Mouse (Mus musculus) kidney, embryonic 16.5 days (tissue): ENCODE data around the gene Fancg. TPM values are rescaled to one million over a fixed set of nuclear protein-coding genes. Genes with fewer than 3 reads are reported as not detected.

ENCODE experiments used
- ATAC-seq: fragments of 200-750 bp; cut with Nextera tagmentation; 2 replicates; pipeline ENCODE4 v1.8.0; 2017; ENCODE audit warnings: moderate TSS enrichment; ENCODE audit not compliant: low FRiP score, low TSS enrichment
- H3K27ac ChIP-seq: fragments of 300-500 bp; sonication (generic); 2 replicates; pipeline ENCODE4 v1.5.1; 2014; ENCODE audit warnings: low read length
- H3K27me3 ChIP-seq: fragments of 300-500 bp; sonication (generic); 2 replicates; pipeline ENCODE4 v1.6.1; 2014; ENCODE audit warnings: low read length, control low read depth, mixed read lengths; ENCODE audit not compliant: insufficient read depth
- H3K36me3 ChIP-seq: fragments of 300-500 bp; sonication (generic); 2 replicates; pipeline ENCODE4 v1.6.1; 2014; ENCODE audit warnings: low read length, control low read depth, mixed read lengths; ENCODE audit not compliant: insufficient read depth
- H3K4me1 ChIP-seq: fragments of 300-500 bp; sonication (generic); 2 replicates; pipeline ENCODE4 v1.6.1; 2014; ENCODE audit warnings: low read length, control low read depth, mixed read lengths; ENCODE audit not compliant: insufficient read depth
- H3K4me2 ChIP-seq: fragments of 300-500 bp; sonication (generic); replicated peaks from 2 replicates; pipeline ENCODE4 v1.6.1; 2014; ENCODE audit warnings: low read depth, low read length
- H3K4me3 ChIP-seq: fragments of 300-500 bp; sonication (generic); 2 replicates; pipeline ENCODE4 v1.5.1; 2014; ENCODE audit warnings: mild to moderate bottlenecking, low read length
- H3K9ac ChIP-seq: fragments of 300-500 bp; sonication (generic); replicated peaks from 2 replicates; pipeline ENCODE4 v1.6.1; 2014; ENCODE audit warnings: low read length
- H3K9me3 ChIP-seq: fragments of 300-500 bp; sonication (generic); 2 replicates; pipeline ENCODE4 v1.6.1; 2016; ENCODE audit warnings: low read length, control low read depth
- whole genome bisulfite sequencing: fragments of 180-500 bp; shearing (Covaris S2); extraction: QIAGEN DNeasy Blood & Tissue Kit; methylation state at CpG from one replicate; pipeline ENCODE4 v1.1.7; 2014; 5-methylcytosine and 5-hydroxymethylcytosine counted together
- polyA plus RNA-seq: library from polyadenylated mRNA; unstranded; fragments of >200 nt; fragmentation: Nextera tagmentation; extraction: Ambion mirVana; gene quantifications from 2 replicates; pipeline ENCODE4 v1.2.1, GENCODE M21; 2015

Gene Fancg
- polyA plus RNA-seq, 1 experiment from 2014 or later = 19.5 TPM

DNA sequence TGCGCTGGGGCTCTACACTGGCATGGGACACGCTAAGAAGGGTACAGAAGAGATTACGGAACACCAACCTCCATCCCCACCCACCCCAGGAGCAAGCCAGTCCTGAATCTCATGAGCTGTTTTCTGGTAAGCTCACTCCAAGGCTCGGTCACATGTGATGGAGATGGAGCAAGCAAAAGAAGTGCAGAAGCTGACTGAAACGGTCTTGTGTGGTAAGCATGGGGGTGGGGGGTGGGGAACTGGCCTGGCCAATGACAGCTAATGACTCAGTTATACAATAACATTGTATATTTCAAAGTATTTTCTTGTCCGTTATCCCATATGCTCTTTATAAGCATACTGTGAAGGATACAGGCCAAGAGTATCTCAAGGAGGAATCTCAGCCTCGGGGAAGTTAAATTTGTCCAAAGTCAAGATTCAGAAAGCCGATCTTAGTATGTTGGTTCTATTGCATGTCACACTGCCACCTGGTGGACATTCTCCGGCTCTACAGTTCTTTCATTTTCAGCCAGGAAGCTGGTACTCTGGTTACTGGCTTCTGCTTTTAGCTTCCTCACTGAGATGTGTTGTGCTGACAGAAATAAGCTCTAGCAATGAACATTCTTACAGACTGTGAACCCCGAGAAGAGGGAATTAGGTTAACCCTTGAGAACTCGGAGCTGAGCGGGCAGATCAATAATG is 45.1 kb downstream of the Fancg start:
- 20% methylated on average over 12 of the region's 12 CpGs for WGBS
- peak overlapping the region; percentile 43 for H3K4me2 ChIP-seq
- ATAC-seq = no peak
- no peaks in the 10 kb centered on the region for H3K9me3 ChIP-seq
- peaks cover 6% of the 10 kb centered on the region for H3K4me1 ChIP-seq
- H3K9ac ChIP-seq = no peak overlapping the region
- H3K36me3 ChIP-seq = no peaks in the 10 kb centered on the region
- no peak overlapping the region for H3K27ac ChIP-seq
- peak overlapping the region; percentile 13; the same call in 1 of the 2 replicates for H3K4me3 ChIP-seq
- no peaks in the 10 kb centered on the region for H3K27me3 ChIP-seq

DNA sequence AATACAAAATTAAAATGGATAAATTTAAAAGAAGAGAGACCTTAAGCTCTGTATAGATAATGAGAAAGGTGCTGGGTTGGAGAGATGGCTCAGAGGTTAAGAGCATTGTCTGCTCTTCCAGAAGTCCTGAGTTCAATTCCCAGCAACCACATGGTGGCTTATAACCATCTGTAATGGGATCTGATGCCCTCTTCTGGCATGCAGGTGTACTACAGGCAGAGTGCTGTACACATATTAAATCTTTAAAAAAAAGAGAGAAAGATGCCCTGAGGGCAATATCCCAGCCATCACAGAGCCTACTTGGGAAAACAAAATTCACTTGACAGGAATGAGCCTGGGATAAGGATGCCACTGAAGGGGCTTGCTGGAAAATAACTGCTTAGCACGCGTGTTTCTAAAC is 46.8 kb downstream of the Fancg start:
- no peak overlapping the region for H3K4me2 ChIP-seq
- no peak overlapping the region for H3K27ac ChIP-seq
- H3K4me3 ChIP-seq = no peak overlapping the region
- no peaks in the 10 kb centered on the region for H3K27me3 ChIP-seq
- ATAC-seq = no peak
- no peaks in the 10 kb centered on the region for H3K36me3 ChIP-seq
- no peaks in the 10 kb centered on the region for H3K9me3 ChIP-seq
- no peak overlapping the region for H3K9ac ChIP-seq
- peaks cover 6% of the 10 kb centered on the region for H3K4me1 ChIP-seq
- 96% methylated on average over 2 of the region's 2 CpGs for WGBS

DNA sequence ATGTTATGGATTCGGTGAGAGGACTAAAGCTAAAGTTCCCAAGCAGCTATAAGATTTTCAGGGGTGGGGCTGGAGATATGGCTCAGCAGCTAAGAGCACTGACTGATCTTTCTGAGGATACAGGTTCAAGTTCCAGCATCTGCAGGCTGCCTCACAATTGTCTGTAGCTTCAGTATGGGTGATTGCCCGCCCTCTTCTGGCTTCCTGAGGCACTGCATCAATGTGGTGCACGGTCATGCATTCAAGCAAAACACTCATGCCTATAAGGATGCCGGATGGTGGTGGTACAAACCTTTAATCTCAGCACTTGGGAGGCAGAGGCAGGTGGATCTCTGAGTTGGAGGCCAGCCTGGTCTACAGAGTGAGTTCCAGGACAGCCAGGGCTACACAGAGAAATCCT is 48.7 kb downstream of the Fancg start:
- ATAC-seq = no peak
- Histone ChIP-seq H3K27ac (no peak overlapping the region), H3K27me3 (no peaks in the 10 kb centered on the region), H3K9ac (no peak overlapping the region), H3K9me3 (no peaks in the 10 kb centered on the region), H3K4me2 (no peak overlapping the region), H3K4me1 (peaks cover 6% of the 10 kb centered on the region), H3K4me3 (no peak overlapping the region), H3K36me3 (0 out of 2 replicates have a peak, but pooled peaks cover 7% of the 10 kb centered on the region)
- WGBS = 39% methylated on average over 4 of the region's 4 CpGs

DNA sequence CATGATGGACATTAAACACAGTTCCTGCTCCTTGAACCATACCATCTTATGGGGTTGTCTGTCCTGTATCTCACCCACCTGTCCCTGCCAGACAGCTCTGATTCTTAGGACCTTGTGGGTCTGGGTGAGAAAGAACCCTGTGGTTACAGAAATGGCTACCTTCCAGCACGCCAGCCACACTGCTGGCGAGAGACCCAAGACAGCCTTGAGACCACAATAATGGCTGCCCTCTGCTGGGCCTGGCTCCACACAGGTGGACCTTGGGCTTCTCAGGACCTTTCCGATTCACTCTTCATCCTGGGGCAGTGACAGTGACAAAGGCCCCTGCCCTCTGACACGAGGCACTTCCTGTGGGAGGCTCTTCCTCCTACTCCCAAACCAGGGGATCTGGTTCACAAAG is 50.9 kb downstream of the Fancg start:
- Histone ChIP-seq H3K9me3 (no peaks in the 10 kb centered on the region), H3K27ac (no peak overlapping the region), H3K9ac (no peak overlapping the region), H3K36me3 (0 out of 2 replicates have a peak, but pooled peaks cover 7% of the 10 kb centered on the region), H3K27me3 (no peaks in the 10 kb centered on the region), H3K4me3 (no peak overlapping the region), H3K4me2 (no peak overlapping the region), H3K4me1 (0 out of 2 replicates have a peak, but pooled peaks cover under 1% of the 10 kb centered on the region)
- 53% methylated on average over 4 of the region's 4 CpGs for WGBS
- ATAC-seq = no peak

DNA sequence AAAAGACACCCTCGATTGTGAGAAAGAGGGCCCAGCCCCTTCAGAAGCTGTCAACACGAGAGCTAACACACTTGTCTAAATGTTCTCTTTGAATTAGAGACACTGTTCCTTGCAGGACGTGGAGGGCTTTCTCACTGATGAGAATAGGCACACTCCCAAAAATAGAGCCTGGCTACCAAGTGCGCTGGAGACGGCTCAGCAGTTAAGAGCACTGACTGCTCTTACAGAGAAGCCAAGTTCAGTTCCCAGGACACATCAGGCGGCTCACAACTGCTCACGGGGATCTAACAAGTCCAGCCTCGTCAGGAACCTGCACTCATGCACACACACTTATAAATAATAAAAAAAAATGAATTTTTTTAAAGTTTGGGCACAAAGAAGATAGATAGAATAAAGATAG is 51.4 kb downstream of the Fancg start:
- WGBS = 60% methylated on average over 8 of the region's 8 CpGs
- no peak for ATAC-seq
- Histone ChIP-seq H3K9ac (no peak overlapping the region), H3K27me3 (no peaks in the 10 kb centered on the region), H3K4me3 (no peak overlapping the region), H3K36me3 (0 out of 2 replicates have a peak, but pooled peaks cover 7% of the 10 kb centered on the region), H3K4me1 (0 out of 2 replicates have a peak, but pooled peaks cover 4% of the 10 kb centered on the region), H3K9me3 (no peaks in the 10 kb centered on the region), H3K27ac (no peak overlapping the region), H3K4me2 (no peak overlapping the region)

- Histone ChIP-seq H3K9ac (no peak overlapping the region), H3K4me2 (no peak overlapping the region), H3K4me1 (0 out of 2 replicates have a peak, but pooled peaks cover 8% of the 10 kb centered on the region), H3K4me3 (no peak overlapping the region), H3K27ac (no peak overlapping the region), H3K27me3 (no peaks in the 10 kb centered on the region), H3K9me3 (no peaks in the 10 kb centered on the region), H3K36me3 (0 out of 2 replicates have a peak, but pooled peaks cover 7% of the 10 kb centered on the region)
- 89% methylated on average over 8 of the region's 8 CpGs for WGBS
- ATAC-seq = no peak
Observed at GRCm38 (mm10) chr4:42957979-42958378, 52.3 kb downstream of the Fancg start.

DNA sequence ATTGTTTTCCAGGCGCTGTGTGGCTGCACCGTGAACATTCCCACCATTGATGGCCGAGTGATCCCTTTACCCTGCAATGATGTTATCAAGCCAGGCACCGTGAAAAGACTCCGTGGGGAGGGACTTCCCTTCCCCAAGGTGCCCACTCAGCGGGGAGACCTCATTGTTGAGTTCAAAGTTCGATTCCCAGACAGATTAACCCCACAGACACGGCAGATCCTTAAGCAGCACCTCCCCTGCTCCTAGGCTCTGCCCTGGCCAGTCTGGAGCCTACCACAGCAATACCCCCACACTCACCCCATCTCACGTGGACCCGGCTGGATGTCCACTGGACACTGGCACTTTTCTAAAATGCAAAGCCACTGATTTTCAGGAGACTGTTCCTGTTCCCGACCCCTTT is 53.0 kb downstream of the Fancg start:
- no peaks in the 10 kb centered on the region for H3K27me3 ChIP-seq
- no peak overlapping the region for H3K27ac ChIP-seq
- 0 out of 2 replicates have a peak, but pooled peaks cover 7% of the 10 kb centered on the region for H3K36me3 ChIP-seq
- H3K4me2 ChIP-seq = no peak overlapping the region
- 0 out of 2 replicates have a peak, but pooled peaks cover 8% of the 10 kb centered on the region for H3K4me1 ChIP-seq
- ATAC-seq = no peak
- H3K4me3 ChIP-seq = no peak overlapping the region
- 70% methylated on average over 11 of the region's 11 CpGs for WGBS
- no peak overlapping the region for H3K9ac ChIP-seq
- no peaks in the 10 kb centered on the region for H3K9me3 ChIP-seq

DNA sequence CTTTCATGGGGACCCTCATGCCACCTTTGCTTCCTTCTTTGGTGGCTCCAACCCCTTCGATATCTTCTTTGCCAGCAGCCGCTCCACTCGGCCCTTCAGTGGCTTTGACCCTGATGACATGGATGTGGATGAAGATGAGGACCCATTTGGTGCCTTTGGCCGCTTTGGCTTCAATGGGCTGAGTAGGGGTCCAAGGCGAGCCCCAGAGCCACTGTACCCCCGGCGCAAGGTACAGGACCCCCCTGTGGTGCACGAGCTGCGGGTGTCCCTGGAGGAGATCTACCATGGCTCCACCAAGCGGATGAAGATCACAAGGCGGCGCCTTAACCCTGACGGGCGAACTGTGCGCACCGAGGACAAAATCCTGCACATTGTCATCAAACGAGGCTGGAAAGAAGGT is 53.7 kb downstream of the Fancg start:
- H3K9me3 ChIP-seq = no peaks in the 10 kb centered on the region
- no peak overlapping the region for H3K4me3 ChIP-seq
- 93% methylated on average over 17 of the region's 17 CpGs for WGBS
- ATAC-seq = no peak
- H3K4me2 ChIP-seq = no peak overlapping the region
- 0 out of 2 replicates have a peak, but pooled peaks cover 7% of the 10 kb centered on the region for H3K36me3 ChIP-seq
- peaks cover 10% of the 10 kb centered on the region; the same call in 1 of the 2 replicates for H3K4me1 ChIP-seq
- H3K9ac ChIP-seq = no peak overlapping the region
- H3K27ac ChIP-seq = no peak overlapping the region
- H3K27me3 ChIP-seq = no peaks in the 10 kb centered on the region

DNA sequence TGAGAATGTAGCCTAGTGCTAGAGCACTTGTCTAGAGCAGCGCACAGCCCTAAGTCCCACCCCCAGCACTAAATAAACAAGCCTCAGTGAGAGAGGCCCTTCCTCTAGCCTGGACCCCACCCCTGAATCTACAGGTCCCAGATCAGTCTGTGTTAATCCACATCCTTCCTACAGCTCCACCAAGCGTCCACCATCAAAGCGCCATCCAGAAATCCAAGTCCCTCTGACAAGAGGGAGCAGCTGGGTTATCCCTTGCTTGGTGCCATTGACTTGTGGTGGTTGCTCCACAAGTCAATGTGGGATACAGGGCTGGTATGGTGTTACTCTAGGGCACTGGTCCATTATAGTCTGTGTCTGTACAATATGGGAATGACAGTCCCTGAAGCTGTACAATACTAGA is 55.1 kb downstream of the Fancg start:
- Histone ChIP-seq H3K9ac (no peak overlapping the region), H3K27me3 (no peaks in the 10 kb centered on the region), H3K4me3 (no peak overlapping the region), H3K27ac (no peak overlapping the region), H3K36me3 (0 out of 2 replicates have a peak, but pooled peaks cover 7% of the 10 kb centered on the region), H3K9me3 (no peaks in the 10 kb centered on the region), H3K4me1 (peaks cover 24% of the 10 kb centered on the region), H3K4me2 (no peak overlapping the region)
- 92% methylated on average over 3 of the region's 3 CpGs for WGBS
- no peak for ATAC-seq

- Histone ChIP-seq H3K9ac (no peak overlapping the region), H3K27ac (no peak overlapping the region), H3K4me1 (peaks cover 26% of the 10 kb centered on the region), H3K36me3 (0 out of 2 replicates have a peak, but pooled peaks cover 7% of the 10 kb centered on the region), H3K4me2 (no peak overlapping the region), H3K9me3 (no peaks in the 10 kb centered on the region), H3K4me3 (no peak overlapping the region), H3K27me3 (no peaks in the 10 kb centered on the region)
- ATAC-seq = no peak
- WGBS = 12% methylated on average over 10 of the region's 10 CpGs
Observed at GRCm38 (mm10) chr4:42954297-42954696, 56.0 kb downstream of the Fancg start.
